Mouse (Mus musculus) liver, embryonic 14.5 days (tissue): ENCODE data around the gene Gm7247.

Source experiments
- CTCF ChIP-seq: IDR thresholded peaks from 2 replicates; pipeline ENCODE4 v1.5.1; 2016; ENCODE audit warnings: antibody characterized with exemption, low read depth, control low read depth
- EP300 ChIP-seq: IDR thresholded peaks from 2 replicates; pipeline ENCODE4 v1.6.1; 2016; ENCODE audit warnings: antibody characterized with exemption, low read depth

DNA sequence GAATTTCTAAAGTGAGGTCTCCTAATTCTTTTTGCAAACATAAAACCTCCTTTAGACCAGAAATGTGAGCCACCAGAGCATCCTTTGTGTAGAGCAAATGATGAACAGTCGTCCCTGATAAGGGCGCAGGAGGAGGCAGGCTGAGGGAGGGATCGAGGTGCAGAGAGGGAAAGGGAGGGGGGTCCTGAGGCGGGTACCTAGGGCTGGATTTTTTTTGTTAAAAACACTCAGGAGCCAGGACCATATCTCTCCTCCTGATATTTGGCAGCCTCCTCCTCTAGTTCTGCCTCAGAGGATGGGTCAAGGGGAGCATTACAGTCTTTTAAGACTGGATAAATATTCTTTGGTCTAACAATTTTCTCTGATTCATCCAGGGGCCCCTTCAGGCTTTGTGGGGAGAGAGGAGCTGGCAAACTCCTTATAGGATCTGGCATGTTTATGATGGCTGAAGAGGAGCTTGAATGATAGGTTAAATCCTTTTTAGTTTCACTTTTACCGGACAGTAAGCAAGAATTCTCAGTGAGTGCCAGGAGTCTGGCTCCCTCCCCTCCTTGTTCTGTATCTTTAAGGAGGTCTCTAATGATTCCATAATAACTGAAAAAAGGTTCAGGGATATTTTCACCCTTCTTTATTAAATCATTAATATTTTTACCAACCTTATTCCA lies 120.6 kb downstream of the Gm7247 start:
- TF ChIP-seq EP300 (no peak), CTCF (no peak)
